8 mouse cellular contexts compared by ENCODE assay signal in the genomic region with DNA sequence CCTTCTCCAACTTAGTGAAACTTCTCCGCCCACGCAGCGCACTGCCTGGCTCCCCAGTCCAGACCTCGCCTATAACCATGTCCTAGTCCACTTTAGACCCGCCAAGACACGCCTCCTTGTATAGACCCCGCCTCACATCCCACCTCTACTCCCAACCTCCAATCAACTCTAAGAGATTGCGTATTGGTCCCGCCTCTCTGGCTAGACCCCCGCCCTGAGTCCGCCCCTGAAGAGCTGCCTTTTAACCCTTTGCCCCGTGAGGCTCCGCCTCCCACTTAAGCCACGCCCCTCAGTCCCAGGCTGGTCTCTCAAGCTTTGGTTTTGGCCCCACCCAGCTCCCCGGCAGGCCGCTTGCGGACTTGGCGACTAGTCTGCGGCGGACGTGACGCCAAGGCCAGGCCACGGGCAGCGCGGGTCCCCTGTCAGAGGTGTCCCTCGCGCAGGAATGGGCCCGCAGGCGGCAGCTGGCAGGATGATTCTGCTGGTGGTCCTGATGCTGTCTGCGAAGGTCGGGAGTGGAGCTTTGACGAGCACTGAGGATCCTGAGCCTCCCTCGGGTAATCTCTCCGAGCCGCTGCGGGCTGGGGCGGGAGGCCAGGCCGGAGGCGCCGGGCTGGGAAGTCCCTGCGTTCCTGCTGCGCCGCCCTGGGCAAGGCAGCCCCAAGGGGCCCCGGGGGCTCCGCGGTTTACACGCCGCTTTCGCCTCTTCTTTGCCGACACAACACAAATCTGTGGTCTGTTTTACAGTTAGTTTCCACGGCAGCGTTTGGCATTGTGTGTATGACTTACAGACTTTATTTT. TPM values are rescaled to one million over a fixed set of nuclear protein-coding genes. Genes with fewer than 3 reads are reported as not detected.
A peak's percentile ranks its signal among the peaks of the same experiment; 100 is the strongest.
DNase-seq lines count a peak whose midpoint lies in the region; ATAC-seq lines count a peak whose summit lies in the region.

A gene (plus strand): TSS at position 309 of the 801 bp plus-strand sequence.

- DNase-seq in ES-CJ7 (ENCODE audit: low read depth, low spot score), result peak; percentile 97
- peak; percentile 99 for DNase-seq in cerebellum, adult 11 months
- DNase-seq in forebrain, embryonic 14.5 days (ENCODE audit: low spot score), result peak; percentile 90
- DNase-seq in heart, postnatal 14 days, result peak; percentile 99
- peak; percentile 97 for DNase-seq in layer of hippocampus, adult 11-12 months (ENCODE audit: low spot score)
- DNase-seq in lung, adult 18-20 months, result peak; percentile 100
- peak; percentile 99 for DNase-seq in testis, postnatal 14 days (ENCODE audit: low spot score)

- intact Hi-C loops in heart, postnatal 14 days (cut with DNase I), result no loop called here

- peak within 1 kb of the TSS; percentile 50 for H3K4me3 ChIP-seq in forebrain, embryonic 14.5 days (ENCODE audit: low read depth, low read length)
- H3K4me3 ChIP-seq in neural tube, embryonic 15.5 days (replicated peaks), result peak within 1 kb of the TSS; percentile 56

- peak within 1 kb of the TSS; percentile 71 for H3K9ac ChIP-seq in forebrain, embryonic 14.5 days (ENCODE audit: low read length)
- H3K9ac ChIP-seq in neural tube, embryonic 15.5 days (replicated peaks), result peak within 1 kb of the TSS; percentile 65

- H3K4me2 ChIP-seq in forebrain, embryonic 14.5 days (ENCODE audit: low read length), result peak within 1 kb of the TSS; percentile 83
- peak within 1 kb of the TSS; percentile 74 for H3K4me2 ChIP-seq in neural tube, embryonic 15.5 days

- no peak within 1 kb of the TSS for H3K27ac ChIP-seq in forebrain, embryonic 14.5 days (ENCODE audit: low read depth, low read length)
- peak within 1 kb of the TSS; percentile 69 for H3K27ac ChIP-seq in neural tube, embryonic 15.5 days (replicated peaks)

- WGBS in forebrain, embryonic 14.5 days, result under 1% methylated on average over 52 of the region's 52 CpGs
- WGBS in neural tube, embryonic 15.5 days, result under 1% methylated on average over 52 of the region's 52 CpGs

- H3K36me3 ChIP-seq in forebrain, embryonic 14.5 days (ENCODE audit: control insufficient read depth, insufficient read depth, low read length), result no peaks in the 10 kb centered on the region
- no peaks in the 10 kb centered on the region for H3K36me3 ChIP-seq in neural tube, embryonic 15.5 days

- no peaks in the 10 kb centered on the region for H3K9me3 ChIP-seq in forebrain, embryonic 14.5 days (replicated peaks; ENCODE audit: control insufficient read depth, low read length)
- no peaks in the 10 kb centered on the region for H3K9me3 ChIP-seq in neural tube, embryonic 15.5 days (replicated peaks)

- no peaks in the 10 kb centered on the region for H3K27me3 ChIP-seq in forebrain, embryonic 14.5 days (replicated peaks; ENCODE audit: control insufficient read depth, insufficient read depth, low read length)
- H3K27me3 ChIP-seq in neural tube, embryonic 15.5 days (replicated peaks), result no peaks in the 10 kb centered on the region

- peaks cover 6% of the 10 kb centered on the region for H3K4me1 ChIP-seq in forebrain, embryonic 14.5 days (ENCODE audit: control insufficient read depth, insufficient read depth, low read length)
- H3K4me1 ChIP-seq in neural tube, embryonic 15.5 days, result peaks cover 19% of the 10 kb centered on the region

- ATAC-seq in forebrain, embryonic 14.5 days, result peak; percentile 98
- peak; percentile 100 for ATAC-seq in neural tube, embryonic 15.5 days (ENCODE audit: low FRiP score)

RNA-seq across cellular contexts. Expression of the gene that starts here (rescaled TPM):
- 19.1 and 20.1 TPM in 2 replicates for polyA plus RNA-seq in forebrain, embryonic 14.5 days (2014; fragmentation: Nextera tagmentation; extraction: Ambion mirVana)
- 10 to 100 TPM; 57.1 to 63.8 TPM for total RNA-seq in heart, postnatal 14 days (2021)
- 24.6 and 48.5 TPM in 2 replicates for polyA plus RNA-seq in neural tube, embryonic 15.5 days (2015; fragmentation: Nextera tagmentation; extraction: Ambion mirVana)
